Mouse (Mus musculus) ES-CJ7 (cell line): ENCODE measurements around the gene Nipa2.
"Not testable (repeated sequence)": the region's sequence is repeated elsewhere in the genome, so short reads cannot be mapped to it uniquely, and the experiment has no call there.

Experiments
- DNase-seq: peaks from one replicate; pipeline ENCODE4 v3.0.0; 2011; ENCODE audit warnings: low read depth, low spot score

The Nipa2 gene

DNA sequence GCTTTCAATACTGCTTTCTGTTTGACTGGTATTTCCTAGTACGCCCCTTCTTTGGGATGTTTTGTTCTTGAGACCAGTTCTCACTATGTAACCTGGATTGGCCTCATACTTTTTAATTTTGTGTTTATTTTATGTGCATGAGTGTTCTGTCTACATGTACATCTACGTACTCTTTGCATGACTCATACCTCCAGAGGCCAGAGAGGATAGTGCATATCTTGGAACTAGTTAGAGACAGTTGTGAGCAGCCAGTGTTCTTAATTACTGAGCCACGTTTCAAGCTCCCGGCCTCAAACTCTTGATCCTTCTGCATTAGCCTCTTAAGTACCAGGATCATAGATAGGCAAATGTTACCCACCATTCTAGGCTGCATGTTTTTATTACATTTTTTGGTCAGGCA lies 23.9 kb downstream of the Nipa2 start:
- DNase-seq = no peak

DNA sequence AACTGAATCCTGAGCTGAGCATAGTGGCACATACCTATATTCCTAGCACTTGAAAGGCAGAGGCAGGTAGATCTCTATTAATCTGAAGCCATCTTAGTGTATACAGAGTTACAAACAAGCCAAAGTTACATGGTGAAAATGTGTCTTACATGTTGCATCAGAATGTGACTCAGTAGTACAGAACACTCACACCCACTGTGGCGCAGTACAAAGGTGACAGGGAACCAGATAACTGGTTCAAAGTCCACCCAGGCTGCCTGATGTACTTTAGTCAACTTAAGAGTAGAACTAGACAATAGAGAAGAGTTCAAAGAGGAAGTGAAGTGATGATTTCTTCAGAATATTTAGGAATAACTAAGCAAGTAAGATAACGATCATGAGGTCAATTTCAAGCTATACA lies 27.3 kb downstream of the Nipa2 start:
- DNase-seq = no peak

DNA sequence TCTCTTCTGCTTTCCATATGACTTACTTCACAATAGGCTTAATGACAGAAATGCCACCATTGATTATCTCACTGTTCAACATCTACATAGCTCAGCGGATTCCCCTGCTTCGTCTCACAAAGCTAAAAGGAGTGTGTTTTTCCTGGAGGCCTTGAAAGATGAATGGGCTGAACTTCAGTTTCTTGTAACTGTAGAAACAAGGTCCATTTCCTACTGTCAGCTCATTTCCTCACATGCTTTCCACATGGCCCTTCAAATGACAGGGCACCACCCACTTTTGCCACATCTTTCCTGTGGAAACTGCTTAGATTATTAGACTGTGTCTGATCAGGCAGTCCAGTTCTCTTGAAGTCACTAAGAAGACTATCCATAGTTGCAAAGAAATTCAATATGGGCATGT lies 33.6 kb downstream of the Nipa2 start:
- DNase-seq = no peak

DNA sequence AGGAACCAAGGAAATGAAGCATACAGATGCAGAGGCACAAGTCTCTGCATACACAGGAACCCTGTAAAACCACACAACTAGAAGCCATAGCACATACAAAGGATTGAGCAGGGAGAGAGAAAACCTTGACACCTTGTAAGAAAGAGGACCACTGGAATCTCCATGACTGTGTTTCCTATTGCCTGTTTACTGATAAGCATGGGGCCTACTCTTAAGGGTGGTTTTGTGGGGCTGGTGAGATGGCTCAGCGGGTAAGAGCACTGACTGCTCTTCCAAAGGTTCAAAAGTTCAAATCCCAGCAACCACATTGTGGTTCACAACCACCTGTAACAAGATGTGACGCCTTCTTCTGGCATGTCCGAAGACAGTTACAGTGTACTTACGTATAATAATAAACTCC lies 35.0 kb downstream of the Nipa2 start:
- DNase-seq = no peak

DNA sequence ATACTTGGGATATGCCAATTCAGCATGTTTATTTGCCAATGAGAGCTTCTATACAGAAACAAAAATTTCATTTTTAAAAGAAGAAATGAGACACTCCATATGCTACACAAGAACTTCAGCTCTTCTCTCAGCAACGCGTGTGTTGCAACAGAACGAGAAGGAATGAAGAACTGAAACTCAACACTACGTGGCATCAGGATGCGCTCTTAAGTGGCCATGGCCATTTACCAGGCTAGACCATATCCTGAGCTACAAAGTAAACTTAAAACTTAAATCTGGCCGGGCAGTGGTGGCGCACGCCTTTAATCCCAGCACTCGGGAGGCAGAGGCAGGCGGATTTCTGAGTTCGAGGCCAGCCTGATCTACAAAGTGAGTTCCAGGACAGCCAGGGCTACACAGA lies 43.9 kb downstream of the Nipa2 start:
- DNase-seq = not testable (repeated sequence)

DNA sequence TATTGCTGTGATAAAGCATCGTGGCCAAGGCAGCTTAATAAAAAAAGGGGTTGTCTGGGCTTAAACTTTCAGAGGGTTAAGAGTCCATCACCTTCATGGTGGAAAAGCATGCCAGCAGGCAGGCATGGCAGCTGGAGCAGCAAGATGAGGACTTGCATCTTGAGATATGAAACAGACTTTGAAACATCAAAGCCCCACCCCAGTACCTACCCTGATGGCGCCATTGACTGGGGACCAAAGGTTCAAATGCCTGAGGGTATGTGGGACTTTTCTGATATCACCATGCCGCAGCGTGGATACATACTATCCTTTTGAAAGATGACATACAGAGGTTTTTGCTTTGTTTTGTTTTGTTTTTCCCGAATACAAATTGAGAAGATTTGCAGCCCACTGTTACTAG lies 50.2 kb downstream of the Nipa2 start:
- DNase-seq = no peak

DNA sequence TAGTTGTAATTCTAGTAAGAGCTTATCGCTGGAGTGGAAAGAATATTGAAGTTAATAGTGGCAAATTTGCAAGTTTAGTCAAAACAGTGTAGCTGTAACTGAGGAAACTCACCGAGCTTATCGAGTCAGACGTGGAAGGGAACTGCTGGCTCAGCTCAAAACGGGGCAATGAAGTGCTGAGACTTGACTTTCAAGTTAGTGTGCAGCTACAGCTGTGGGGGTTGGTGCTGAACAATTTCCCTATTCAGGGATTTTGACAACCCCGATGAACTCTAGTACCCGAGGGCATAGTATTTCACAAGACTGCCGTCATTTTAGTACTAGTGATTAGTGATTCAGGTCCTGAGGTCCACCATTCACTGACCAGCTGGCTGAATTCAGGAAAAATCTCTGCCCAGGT lies 50.9 kb downstream of the Nipa2 start:
- no peak for DNase-seq

DNA sequence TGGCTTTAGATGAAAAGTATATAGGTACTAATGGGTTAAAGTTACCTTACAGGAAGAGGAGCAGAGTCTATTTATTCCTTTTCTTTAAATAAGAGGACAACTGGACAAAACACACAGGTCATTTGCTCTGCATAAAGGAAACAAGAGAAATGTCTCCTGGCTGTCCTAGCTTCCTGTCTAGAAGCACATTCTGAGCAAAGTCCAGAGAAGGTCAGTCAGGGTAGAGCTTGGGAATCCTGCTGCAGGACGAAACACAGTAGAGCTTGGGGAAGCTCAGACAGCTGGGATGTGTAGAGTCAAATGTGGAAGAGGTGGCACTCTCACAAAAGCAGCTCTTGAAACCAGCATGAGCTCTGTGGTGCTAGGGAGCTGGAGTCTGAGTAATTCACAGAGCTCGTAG lies 51.9 kb downstream of the Nipa2 start:
- no peak for DNase-seq

DNA sequence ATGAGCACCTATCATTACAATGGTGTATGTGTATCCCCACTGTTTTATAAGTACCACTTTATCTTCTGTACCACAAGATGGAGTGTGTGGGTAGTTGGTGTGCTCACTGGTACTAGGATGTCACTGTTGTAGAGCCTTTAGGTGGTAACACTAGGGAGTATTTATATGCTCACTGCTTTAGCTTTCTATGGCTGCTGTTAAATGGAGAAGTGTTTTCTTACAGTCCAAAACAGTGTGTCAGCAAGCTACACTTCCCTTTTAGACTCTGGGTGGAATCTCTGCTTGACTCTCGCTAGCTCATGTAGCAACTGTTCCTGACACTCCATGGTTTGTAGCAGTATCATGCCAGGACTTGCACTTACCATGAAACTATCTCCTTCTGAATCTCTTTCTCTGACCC lies 52.8 kb downstream of the Nipa2 start:
- no peak for DNase-seq

DNA sequence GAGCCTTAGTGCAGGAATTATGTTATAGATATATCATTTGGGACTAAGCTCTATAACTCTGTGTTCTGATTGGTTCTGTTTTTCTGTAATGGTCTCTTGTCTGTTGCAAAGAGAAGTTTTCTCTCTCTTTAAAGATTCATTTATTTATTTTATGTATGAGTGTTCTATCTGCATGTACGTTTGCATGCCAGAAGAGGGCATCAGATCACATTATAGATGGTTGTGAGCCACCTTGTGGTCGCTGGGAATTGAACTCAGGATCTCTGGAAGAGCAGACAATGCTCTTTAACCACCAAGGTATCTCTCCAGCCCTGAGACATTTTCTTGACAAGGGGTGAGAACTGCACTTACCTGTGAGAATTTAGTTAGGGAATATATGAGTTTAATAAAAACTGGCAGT lies 56.8 kb downstream of the Nipa2 start:
- no peak for DNase-seq

DNA sequence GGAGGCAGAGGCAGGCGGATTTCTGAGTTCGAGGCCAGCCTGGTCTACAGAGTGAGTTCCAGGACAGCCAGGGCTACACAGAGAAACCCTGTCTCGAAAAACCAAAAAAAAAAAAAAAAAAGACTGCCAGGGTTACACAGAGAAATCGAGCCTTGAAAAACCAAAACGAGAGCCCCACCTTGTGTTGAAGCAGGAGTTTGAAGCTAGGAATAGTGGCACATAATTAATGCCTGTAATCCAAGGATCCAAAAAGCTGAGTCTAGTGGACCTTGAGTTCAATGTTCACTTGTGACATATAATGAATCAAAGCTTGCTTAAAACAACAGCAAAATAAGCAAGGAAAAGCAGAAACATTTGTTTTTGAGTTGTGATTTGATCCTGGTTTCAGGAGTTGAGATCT lies 58.5 kb downstream of the Nipa2 start:
- DNase-seq = no peak

DNA sequence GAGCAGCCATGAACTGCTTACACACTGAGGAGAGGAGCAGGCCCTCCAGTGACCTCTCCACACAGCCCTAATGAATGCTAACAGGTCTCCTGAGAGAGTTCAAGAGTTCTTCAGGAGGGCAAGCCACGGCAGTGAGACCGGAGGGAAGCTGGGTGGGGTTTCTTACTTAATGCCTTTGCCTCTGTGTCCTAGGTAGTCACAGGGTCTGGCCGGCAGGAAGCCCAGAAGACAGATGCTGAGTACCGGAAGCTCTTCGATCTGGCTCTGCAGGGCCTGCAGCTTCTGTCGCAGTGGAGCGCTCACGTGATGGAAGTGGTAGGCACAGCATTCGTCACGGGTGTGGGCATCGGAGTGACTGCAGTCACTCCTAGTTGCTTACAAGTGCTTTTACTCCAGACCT lies 70.5 kb downstream of the Nipa2 start:
- peak; percentile 87 for DNase-seq

DNA sequence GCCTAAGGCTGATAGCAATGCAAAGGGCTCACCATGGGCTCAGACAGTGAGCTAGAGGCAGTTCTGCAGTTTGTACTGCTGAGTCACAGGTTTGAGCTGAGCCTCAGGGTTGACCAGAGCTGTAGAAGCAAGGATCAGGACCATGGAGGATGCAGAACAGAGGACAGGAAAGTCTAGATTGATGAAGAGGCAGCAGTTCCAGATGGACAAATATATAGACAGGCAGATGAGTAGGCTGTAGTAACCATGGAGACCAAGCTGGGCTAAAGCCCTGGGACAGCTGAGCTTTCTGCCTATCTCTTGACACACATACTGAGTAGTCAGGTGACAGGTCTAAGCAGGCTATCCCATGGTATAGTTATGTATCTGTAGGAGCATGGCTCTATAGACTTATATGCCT lies 71.5 kb downstream of the Nipa2 start:
- DNase-seq = no peak

DNA sequence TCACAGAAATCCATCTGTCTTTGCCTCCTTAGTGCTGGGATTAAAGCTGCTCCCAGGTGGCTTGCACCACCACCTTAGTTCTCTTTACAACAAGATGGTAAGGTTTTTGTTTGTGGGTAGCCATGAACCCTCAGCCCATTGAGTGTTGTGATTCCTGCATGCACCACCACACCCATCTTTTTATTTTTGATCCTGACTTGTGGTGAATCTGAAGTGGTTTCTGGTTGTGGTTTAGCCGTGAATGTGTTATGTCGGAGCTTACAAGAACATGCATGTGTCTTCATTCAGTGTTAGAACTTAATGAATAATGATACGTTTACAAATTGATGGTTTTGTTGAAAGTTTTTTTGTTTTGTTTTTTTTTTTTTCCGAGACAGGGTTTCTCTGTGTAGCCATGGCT lies 72.3 kb downstream of the Nipa2 start:
- no peak for DNase-seq

DNA sequence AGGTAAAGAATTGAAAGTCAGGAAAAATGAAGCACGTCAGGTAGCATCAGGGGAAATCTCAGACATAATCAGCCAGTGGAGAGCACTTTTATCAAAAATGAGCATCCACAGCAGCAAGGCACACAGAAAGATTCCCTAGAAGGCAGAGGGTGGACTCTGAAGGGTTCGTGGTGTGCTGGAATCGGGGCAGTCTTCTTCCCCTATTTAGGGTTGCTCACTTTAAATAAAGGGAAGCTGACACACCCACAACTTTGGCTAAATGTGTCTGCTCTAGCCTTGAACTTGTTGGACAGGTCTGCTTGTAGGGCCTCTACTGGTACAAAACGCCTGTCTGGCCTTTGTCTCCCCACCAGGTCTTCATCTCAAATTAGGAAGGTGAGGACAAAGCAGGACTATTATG lies 73.7 kb downstream of the Nipa2 start:
- DNase-seq = no peak
